Mouse (Mus musculus) layer of hippocampus, adult 8-10 months (tissue): ENCODE results near the gene Ess2. TPM values are rescaled to one million over a fixed set of nuclear protein-coding genes. Genes with fewer than 3 reads are reported as not detected.
A peak's percentile ranks its signal among the peaks of the same experiment; 100 is the strongest.

ENCODE experiments used
- DNase-seq, 2 experiments: peaks; one replicate each; pipeline ENCODE4 v3.0.0; 2022; ENCODE audit warnings: low spot score in 2 of 2
- total RNA-seq, 4 experiments: library from RNA; stranded (reverse); gene quantifications; 2 replicates each; pipeline ENCODE4 v1.2.4; 2022

Ess2 gene
- total RNA-seq, 4 experiments from 2014 or later = 28.5 to 33.3 (median 30.7) TPM

DNA sequence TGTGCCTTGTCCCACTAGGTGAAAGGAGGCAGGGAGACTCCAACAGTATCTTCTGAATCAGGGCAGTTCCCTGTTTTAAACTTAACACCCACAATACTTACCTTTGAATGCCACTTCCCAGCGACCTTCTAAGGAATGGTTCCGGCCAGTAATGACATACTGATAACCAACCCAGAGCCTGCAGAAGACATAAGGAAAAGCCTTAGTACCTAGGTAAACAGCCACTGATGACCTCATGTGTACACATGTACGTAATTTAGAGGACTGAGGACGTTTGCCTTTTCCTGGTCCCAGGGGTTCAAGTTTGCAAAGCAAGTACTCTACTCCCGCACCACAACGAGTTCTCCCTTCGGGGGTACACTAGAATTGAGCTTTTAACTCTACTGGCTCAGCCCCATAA, 54.0 kb downstream of the Ess2 start:
- no peak for DNase-seq

DNA sequence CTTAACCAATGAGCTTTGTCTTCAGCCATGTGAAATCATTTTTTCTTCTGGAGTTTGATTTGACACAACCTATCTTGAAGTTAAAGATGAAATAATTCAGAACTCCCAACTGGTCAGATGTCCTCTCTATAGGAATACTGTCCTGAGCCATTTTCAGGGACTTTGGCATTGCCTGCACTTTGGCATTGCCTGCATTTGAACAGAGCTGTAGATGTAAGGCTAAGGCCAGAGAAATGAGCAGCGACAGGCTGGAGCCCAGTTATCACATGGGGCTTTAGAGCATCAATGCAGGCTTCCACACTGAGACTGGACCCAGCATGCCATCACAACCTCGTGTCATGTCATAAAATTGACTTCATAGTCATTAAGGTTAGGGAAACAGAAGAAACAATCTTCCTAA, 57.9 kb downstream of the Ess2 start:
- no peak for DNase-seq

DNA sequence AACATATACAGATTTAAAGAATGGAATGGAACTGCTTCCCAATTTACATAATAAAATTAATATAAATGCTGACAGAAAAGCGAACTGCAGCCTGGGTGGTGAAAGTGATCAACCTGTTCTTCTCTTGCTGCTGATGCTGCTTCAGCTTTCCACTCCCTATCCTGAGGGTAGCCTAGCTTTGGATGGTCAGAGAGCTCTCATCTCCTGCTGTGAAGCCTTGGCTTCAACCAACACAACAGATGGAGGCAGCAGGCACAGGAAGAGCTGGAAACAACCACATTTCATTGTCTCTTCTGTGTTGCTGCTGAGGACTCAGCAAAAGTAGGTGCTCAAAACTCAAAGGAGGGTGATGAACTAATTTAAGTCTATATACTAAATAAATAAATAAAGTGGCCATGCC, 59.3 kb downstream of the Ess2 start:
- peak in 1 of 2 experiments; percentile 48 for DNase-seq

DNA sequence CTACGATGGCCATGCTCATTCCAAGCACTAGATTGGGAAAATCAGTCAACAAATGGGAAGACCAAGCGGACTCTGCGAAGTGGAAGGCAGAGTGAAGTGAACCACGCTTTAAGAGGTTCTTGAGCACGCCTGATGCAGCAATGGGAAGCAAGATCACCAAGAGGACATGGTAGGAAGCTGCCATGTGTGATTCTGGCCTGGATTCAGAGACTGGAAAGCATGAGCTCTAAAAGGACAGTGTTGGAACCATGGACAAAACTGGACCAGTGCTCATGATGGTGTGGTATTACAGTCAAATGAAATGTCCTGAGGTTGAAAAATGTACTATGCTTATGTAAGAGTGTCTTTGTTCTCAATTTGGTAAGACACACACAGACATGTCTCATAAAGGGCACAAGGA, 59.8 kb downstream of the Ess2 start:
- DNase-seq = no peak

Other genes with a start within 250 kb of the Ess2 start
- 10 to 100 TPM; 72.6 to 84.6 (median 78.3) TPM for gene Med15, start 178.5 kb downstream of the Ess2 start, total RNA-seq
- 100 to 1,000 TPM in 2 of 4 experiments, 10 to 100 TPM in 2; 95.8 to 105 (median 101) TPM for gene Klhl22, start 151.7 kb downstream of the Ess2 start, total RNA-seq
- 1 to 10 TPM; 1.9 to 4.7 (median 3.0) TPM for gene Scarf2, start 114.1 kb downstream of the Ess2 start, total RNA-seq
- 1 to 10 TPM; 2.7 to 3.9 (median 3.4) TPM for gene B830017H08Rik, start 78.2 kb downstream of the Ess2 start, total RNA-seq
- 10 to 100 TPM in 3 of 4 experiments, 1 to 10 TPM in 1; 9.4 to 15.9 (median 12.6) TPM for gene Car15, start 73.0 kb downstream of the Ess2 start, total RNA-seq
- 1 to 10 TPM in 3 of 4 experiments, under 1 TPM in 1; 0.73 to 2.6 (median 1.6) TPM for gene Gm20518, start 19.7 kb downstream of the Ess2 start, total RNA-seq
- gene Tssk1, start 17.1 kb downstream of the Ess2 start, total RNA-seq = under 1 TPM in 1 of 4 experiments, not detected in 3; 0.16 TPM
- 100 to 1,000 TPM in 3 of 4 experiments, 10 to 100 TPM in 1; 97.2 to 106 (median 103) TPM for gene Dgcr2, start 12.8 kb downstream of the Ess2 start, total RNA-seq
- gene Tssk2, start 12.7 kb downstream of the Ess2 start, total RNA-seq = not detected
- gene Gsc2, start 3.7 kb upstream of the Ess2 start, total RNA-seq = not detected
- 10 to 100 TPM; 37.8 to 57.7 (median 47.1) TPM for gene Slc25a1, start 16.9 kb upstream of the Ess2 start, total RNA-seq
- not detected for gene Vpreb2, start 69.1 kb upstream of the Ess2 start, total RNA-seq
- gene Dgcr6, start 141.5 kb upstream of the Ess2 start, total RNA-seq = 10 to 100 TPM; 72.9 to 89.1 (median 76.9) TPM
- gene Prodh, start 178.9 kb upstream of the Ess2 start, total RNA-seq = 10 to 100 TPM; 39.8 to 45.6 (median 40.5) TPM
- gene Rtn4r, start 216.3 kb upstream of the Ess2 start, total RNA-seq = 10 to 100 TPM; 96.1 to 98.8 (median 97.6) TPM